27 mouse cellular contexts compared by ENCODE assay signal in the genomic region with DNA sequence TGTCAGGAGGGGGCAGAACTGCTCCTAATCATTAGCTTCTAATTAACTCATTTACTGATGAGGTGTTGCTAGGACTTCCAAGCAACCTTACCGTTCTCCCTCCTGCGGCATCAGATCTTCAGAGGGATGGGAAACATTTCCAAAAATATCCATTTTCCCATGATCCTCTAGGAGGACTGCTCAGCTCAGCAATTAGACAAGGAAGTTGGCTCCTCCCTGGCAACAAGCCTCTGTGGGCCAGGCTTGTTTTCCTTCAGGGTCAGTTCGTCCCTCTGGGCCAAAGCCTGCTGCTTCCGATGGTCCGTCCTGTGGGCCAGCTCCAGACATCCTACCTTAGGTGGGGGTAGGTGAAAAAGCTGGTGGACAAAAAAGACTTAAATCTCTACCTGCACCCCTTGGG. TPM values are rescaled to one million over a fixed set of nuclear protein-coding genes. Genes with fewer than 3 reads are reported as not detected.
DNase-seq lines count a peak whose midpoint lies in the region; TF ChIP-seq lines count a peak whose summit lies in the region.
"Had no signal": no experiment of that assay in that cellular context is flagged by ENCODE, and none has a peak within 500 bp of the region (broad histone marks: within the 10 kb centered on the region; RNA-seq: fewer than 3 reads in every experiment).

No protein-coding gene starts in this region.

- H3K4me3 ChIP-seq in left cerebral cortex, adult 2 months, result no peak overlapping the region
- H3K4me3 ChIP-seq: embryonic facial prominence, embryonic 10.5 days; embryonic facial prominence, embryonic 13.5 days; erythroblast, embryonic 14.5 days; forebrain, embryonic 12.5 days; forebrain, embryonic 15.5 days; heart, adult 2 months; heart, embryonic 10.5 days; heart, embryonic 13.5 days had no signal

- peak overlapping the region; percentile 37; the same call in 1 of the 2 replicates for H3K27ac ChIP-seq in left cerebral cortex, adult 2 months
- H3K27ac ChIP-seq: embryonic facial prominence, embryonic 10.5 days; embryonic facial prominence, embryonic 13.5 days; forebrain, embryonic 12.5 days; forebrain, embryonic 15.5 days; heart, adult 2 months; heart, embryonic 10.5 days; heart, embryonic 13.5 days; hindbrain, embryonic 14.5 days; hindbrain, postnatal 0 days had no signal

- DNase-seq in cerebellum, adult 9-10 months, result peak; percentile 65
- no peak for DNase-seq in cerebellum, postnatal 25 days
- no peak for DNase-seq in left cerebral cortex, adult 2 months (ENCODE audit: extremely low spot score in 1 of 2, low spot score in 2 of 2)
- DNase-seq in left cerebral cortex, postnatal 36 days (ENCODE audit: low spot score in 2 of 2), result no peak
- DNase-seq in telencephalon, adult 2 months (ENCODE audit: low read depth, low spot score), result peak; percentile 42
- DNase-seq in embryo, embryonic 11 days, result no peak
- DNase-seq: adrenal gland, adult 2 months; adrenal gland, postnatal 14 days; cerebellum, adult 18-20 months; gastrocnemius, postnatal 25 days; heart, adult 2 months; heart, postnatal 14 days; heart, postnatal 4 days had no signal

- intact Hi-C loops in left cerebral cortex, adult 2 months (cut with DNase I), result no loop called here
- intact Hi-C loops in left cerebral cortex, postnatal 36 days (cut with DNase I), result no loop called here

- TF ChIP-seq CTCF in left cerebral cortex, adult 2 months (IDR thresholded peaks at IDR 0.05), result no peak

RNA-seq across cellular contexts. Expression of gene Sppl2c, which starts 25.0 kb away (rescaled TPM):
- total RNA-seq in left cerebral cortex, adult 2 months (2021), result not detected
- not detected for total RNA-seq in left cerebral cortex, postnatal 36 days (2021)
- total RNA-seq: adrenal gland, adult 2 months; adrenal gland, postnatal 14 days; adrenal gland, postnatal 4 days; common myeloid progenitor, adult 5-6 weeks; gastrocnemius, adult 8-10 months; gastrocnemius, postnatal 25 days; granulocyte monocyte progenitor cell, adult 5-6 weeks; heart, adult 2 months; heart, postnatal 14 days; heart, postnatal 4 days; hindbrain, postnatal 0 days; MEL had no signal

RNA-seq across cellular contexts. Expression of gene Crhr1, which starts 28.5 kb away (rescaled TPM):
- total RNA-seq in left cerebral cortex, adult 2 months (2021), result 10 to 100 TPM; 27.9 to 31.8 TPM
- 10 to 100 TPM; 29.9 to 31.5 TPM for total RNA-seq in left cerebral cortex, postnatal 36 days (2021)
- total RNA-seq: adrenal gland, adult 2 months; adrenal gland, postnatal 14 days; common myeloid progenitor, adult 5-6 weeks; gastrocnemius, adult 8-10 months; gastrocnemius, postnatal 25 days; granulocyte monocyte progenitor cell, adult 5-6 weeks; heart, adult 2 months; heart, postnatal 14 days; heart, postnatal 4 days; MEL had no signal

Comparison
In these comparisons a context has a peak if more than half of its experiments do, and no peak if none do; other contexts are left out.
1. DNase-seq: peak in cerebellum, adult 9-10 months (single experiment) and telencephalon, adult 2 months (single experiment); none in cerebellum, postnatal 25 days (0 of 2), left cerebral cortex, adult 2 months (0 of 2), left cerebral cortex, postnatal 36 days (0 of 2) and embryo, embryonic 11 days (single experiment).